Mouse (Mus musculus) intestine, postnatal 0 days (tissue): ENCODE data around the gene Prickle1. TPM values are rescaled to one million over a fixed set of nuclear protein-coding genes. Genes with fewer than 3 reads are reported as not detected.

Experiments
- ATAC-seq: fragments of 200-750 bp; cut with Nextera tagmentation; 2 replicates; pipeline ENCODE4 v1.8.0; 2017; ENCODE audit warnings: mild to moderate bottlenecking, moderate TSS enrichment, moderate library complexity
- H3K27ac ChIP-seq: fragments of 300-500 bp; sonication (generic); 2 replicates; pipeline ENCODE4 v1.5.1; 2014; ENCODE audit warnings: mild to moderate bottlenecking, low read depth, low read length, moderate library complexity
- H3K27me3 ChIP-seq: fragments of 300-500 bp; sonication (generic); replicated peaks from 2 replicates; pipeline ENCODE4 v1.6.1; 2014; ENCODE audit warnings: low read length, mixed read lengths; ENCODE audit not compliant: control insufficient read depth, insufficient read depth
- H3K36me3 ChIP-seq: fragments of 300-500 bp; sonication (generic); 2 replicates; pipeline ENCODE4 v1.6.1; 2014; ENCODE audit warnings: mild to moderate bottlenecking, moderate library complexity; ENCODE audit not compliant: control insufficient read depth, insufficient read depth
- H3K4me1 ChIP-seq: fragments of 300-500 bp; sonication (generic); replicated peaks from 2 replicates; pipeline ENCODE4 v1.6.1; 2014; ENCODE audit warnings: antibody characterized with exemption, low read length, mixed read lengths; ENCODE audit not compliant: control insufficient read depth, insufficient read depth
- H3K4me2 ChIP-seq: fragments of 300-500 bp; sonication (generic); replicated peaks from 2 replicates; pipeline ENCODE4 v1.6.1; 2014; ENCODE audit warnings: low read depth, mild to moderate bottlenecking, moderate library complexity
- H3K4me3 ChIP-seq: fragments of 300-500 bp; sonication (generic); 2 replicates; pipeline ENCODE4 v1.5.1; 2014; ENCODE audit warnings: low read depth, low read length
- H3K9ac ChIP-seq: fragments of 300-500 bp; sonication (generic); 2 replicates; pipeline ENCODE4 v1.6.1; 2014; ENCODE audit warnings: mild to moderate bottlenecking, low read depth, low read length
- H3K9me3 ChIP-seq: fragments of 300-500 bp; sonication (generic); 2 replicates; pipeline ENCODE4 v1.6.1; 2016; ENCODE audit warnings: mixed run types; ENCODE audit not compliant: control insufficient read depth
- CTCF ChIP-seq: sonication (generic); IDR thresholded peaks from 2 replicates; pipeline ENCODE4 v1.5.1; 2016; ENCODE audit warnings: low read depth, mild to moderate bottlenecking, control low read depth, antibody characterized with exemption, moderate library complexity
- WGBS: fragments of 180-500 bp; shearing (Covaris S2); extraction: QIAGEN DNeasy Blood & Tissue Kit; methylation state at CpG from one replicate; pipeline ENCODE4 v1.1.7; 2014; 5-methylcytosine and 5-hydroxymethylcytosine counted together
- polyA plus RNA-seq: library from polyadenylated mRNA; unstranded; fragments of >200 nt; fragmentation: Nextera tagmentation; extraction: Ambion mirVana; gene quantifications from 2 replicates; pipeline ENCODE4 v1.2.1, GENCODE M21; 2015

Prickle1 gene
- polyA plus RNA-seq, 1 experiment from 2014 or later, result 6.5 TPM

GRCm38 (mm10) chr15:93486066-93486465 lies 109.6 kb downstream of the Prickle1 start:
- Histone ChIP-seq H3K27me3 (no peaks in the 10 kb centered on the region), H3K36me3 (no peaks in the 10 kb centered on the region), H3K9me3 (no peaks in the 10 kb centered on the region), H3K4me1 (no peaks in the 10 kb centered on the region), H3K4me3 (no peak overlapping the region), H3K4me2 (no peak overlapping the region), H3K27ac (no peak overlapping the region), H3K9ac (no peak overlapping the region)
- TF ChIP-seq CTCF, result no peak
- no peak for ATAC-seq
- WGBS, result 61% methylated on average over 7 of the region's 7 CpGs

DNA sequence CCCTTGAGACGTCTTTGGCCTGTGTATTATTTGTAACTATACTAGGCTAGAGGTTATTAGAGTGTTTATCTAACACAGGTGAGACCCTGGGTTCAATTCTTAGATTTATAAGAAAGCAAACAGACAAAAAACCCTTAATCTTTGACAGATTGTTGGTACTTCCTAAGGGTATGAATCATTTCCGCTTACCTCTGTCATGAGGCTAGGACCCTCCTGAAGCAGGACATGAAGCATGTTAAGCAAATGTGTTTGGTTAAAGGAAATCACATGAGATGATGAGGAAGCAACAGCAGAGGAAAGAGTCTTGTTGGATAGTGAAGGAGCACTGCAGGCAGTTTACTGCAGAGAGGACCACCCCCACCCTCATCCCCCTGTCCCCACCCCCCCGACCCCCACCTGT lies 110.4 kb downstream of the Prickle1 start:
- 62% methylated on average over 3 of the region's 3 CpGs for WGBS
- H3K4me3 ChIP-seq, result no peak overlapping the region
- H3K27ac ChIP-seq, result no peak overlapping the region

DNA sequence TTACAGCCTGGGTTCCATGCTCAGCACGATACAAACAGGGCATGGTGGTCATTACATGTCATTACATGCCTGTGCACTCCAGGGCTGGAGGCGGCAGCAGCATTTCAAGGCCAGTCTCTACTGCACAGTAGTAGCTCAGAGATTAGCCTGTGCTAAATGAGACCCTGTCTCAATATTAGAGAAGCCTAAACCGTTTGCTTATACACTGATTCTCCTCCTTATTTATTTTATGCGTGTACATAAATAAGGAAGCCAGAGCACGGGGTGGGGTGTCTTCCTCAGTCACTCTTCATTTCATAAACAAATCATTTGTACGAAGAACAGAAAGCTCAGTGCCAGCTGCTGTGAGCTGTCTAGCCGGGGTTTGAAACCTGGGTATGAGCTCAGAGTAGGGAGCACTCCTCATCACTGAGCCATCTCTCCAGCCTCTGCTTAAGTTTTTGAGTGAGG lies 111.4 kb downstream of the Prickle1 start:
- H3K9ac ChIP-seq, result no peak overlapping the region
- peak; percentile 47 for TF ChIP-seq CTCF
- no peak overlapping the region for H3K4me3 ChIP-seq
- H3K4me2 ChIP-seq, result no peak overlapping the region
- H3K27ac ChIP-seq, result no peak overlapping the region
- ATAC-seq, result no peak
- no peaks in the 10 kb centered on the region for H3K9me3 ChIP-seq
- 63% methylated on average over 7 of the region's 7 CpGs for WGBS
- H3K36me3 ChIP-seq, result no peaks in the 10 kb centered on the region
- H3K27me3 ChIP-seq, result no peaks in the 10 kb centered on the region
- H3K4me1 ChIP-seq, result no peaks in the 10 kb centered on the region

More for the DNA sequence above, 110.4 kb downstream of the Prickle1 start:
- H3K9me3 ChIP-seq, result no peaks in the 10 kb centered on the region
- H3K36me3 ChIP-seq, result no peaks in the 10 kb centered on the region
- H3K9ac ChIP-seq, result no peak overlapping the region
- no peaks in the 10 kb centered on the region for H3K4me1 ChIP-seq
- no peaks in the 10 kb centered on the region for H3K27me3 ChIP-seq
- no peak overlapping the region for H3K4me2 ChIP-seq
- no peak for TF ChIP-seq CTCF
- no peak for ATAC-seq

- no peak for TF ChIP-seq CTCF
- Histone ChIP-seq H3K9ac (no peak overlapping the region), H3K4me1 (no peaks in the 10 kb centered on the region), H3K36me3 (no peaks in the 10 kb centered on the region), H3K4me2 (no peak overlapping the region), H3K4me3 (no peak overlapping the region), H3K9me3 (no peaks in the 10 kb centered on the region), H3K27me3 (no peaks in the 10 kb centered on the region), H3K27ac (no peak overlapping the region)
- ATAC-seq, result no peak
- WGBS, result 80% methylated on average over 10 of the region's 10 CpGs
Observed at GRCm38 (mm10) chr15:93481112-93481511, 114.6 kb downstream of the Prickle1 start.

- Histone ChIP-seq H3K9me3 (no peaks in the 10 kb centered on the region), H3K4me3 (no peak overlapping the region), H3K4me1 (no peaks in the 10 kb centered on the region), H3K9ac (no peak overlapping the region), H3K27ac (no peak overlapping the region), H3K27me3 (no peaks in the 10 kb centered on the region), H3K36me3 (no peaks in the 10 kb centered on the region), H3K4me2 (no peak overlapping the region)
- no peak for ATAC-seq
- WGBS, result 66% methylated on average over 4 of the region's 4 CpGs
- TF ChIP-seq CTCF, result no peak
Observed at GRCm38 (mm10) chr15:93479445-93479844, 116.2 kb downstream of the Prickle1 start.

GRCm38 (mm10) chr15:93478676-93479075 lies 117.0 kb downstream of the Prickle1 start:
- Histone ChIP-seq H3K27ac (no peak overlapping the region), H3K4me1 (no peaks in the 10 kb centered on the region), H3K4me3 (no peak overlapping the region), H3K9ac (no peak overlapping the region), H3K4me2 (no peak overlapping the region), H3K27me3 (no peaks in the 10 kb centered on the region), H3K9me3 (no peaks in the 10 kb centered on the region), H3K36me3 (no peaks in the 10 kb centered on the region)
- no peak for ATAC-seq
- WGBS, result 81% methylated on average over 3 of the region's 3 CpGs
- peak; percentile 46 for TF ChIP-seq CTCF

DNA sequence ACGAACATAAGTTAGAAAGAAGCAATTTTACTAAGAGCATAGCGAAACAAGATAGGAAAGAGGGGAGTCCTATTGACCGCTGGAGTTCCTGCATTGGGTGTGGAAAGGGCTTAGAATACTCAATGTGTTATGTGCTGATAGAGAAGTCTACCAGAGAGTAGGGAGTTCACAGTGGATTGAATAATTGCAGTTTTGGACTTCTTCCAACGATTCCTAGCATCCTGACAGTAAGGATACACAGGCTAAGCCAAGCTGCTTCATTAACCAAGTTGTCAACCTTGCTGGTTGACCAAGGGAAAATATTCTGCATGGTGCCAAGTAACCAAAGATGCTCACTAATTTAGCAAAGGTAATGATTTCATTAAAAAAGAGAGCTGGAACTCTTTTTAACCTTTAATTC lies 118.0 kb downstream of the Prickle1 start:
- TF ChIP-seq CTCF, result no peak
- no peaks in the 10 kb centered on the region for H3K36me3 ChIP-seq
- no peaks in the 10 kb centered on the region for H3K4me1 ChIP-seq
- no peaks in the 10 kb centered on the region for H3K9me3 ChIP-seq
- H3K4me2 ChIP-seq, result no peak overlapping the region
- H3K27me3 ChIP-seq, result no peaks in the 10 kb centered on the region
- no peak overlapping the region for H3K27ac ChIP-seq
- ATAC-seq, result no peak
- 81% methylated on average over 4 of the region's 4 CpGs for WGBS
- H3K4me3 ChIP-seq, result no peak overlapping the region
- H3K9ac ChIP-seq, result no peak overlapping the region
